Mouse (Mus musculus) frontal cortex, postnatal 10 days (tissue): ENCODE measurements around the gene Gm9733.
"Not testable (repeated sequence)": the region's sequence is repeated elsewhere in the genome, so short reads cannot be mapped to it uniquely, and the experiment has no call there.

Experiments
- DNase-seq, 2 experiments: peaks; one replicate each; pipeline ENCODE4 v3.0.0; 2022; ENCODE audit warnings: low spot score in 2 of 2, mixed read lengths in 1 of 2

The Gm9733 gene

GRCm38 (mm10) chr3:15332063-15332462, at the start of gene Gm9733:
Gene Gm9733 (minus strand): TSS chr3:15332302.
- no peak for DNase-seq

- not testable (repeated sequence) for DNase-seq
Measured at GRCm38 (mm10) chr3:15355690-15356089, 23.6 kb upstream of the Gm9733 start.

GRCm38 (mm10) chr3:15350318-15350717, 18.2 kb upstream of the Gm9733 start:
- DNase-seq, result not testable (repeated sequence)

GRCm38 (mm10) chr3:15345606-15346005, 13.5 kb upstream of the Gm9733 start:
- not testable (repeated sequence) for DNase-seq

- DNase-seq, result no peak
Measured at GRCm38 (mm10) chr3:15340287-15340686, 8.2 kb upstream of the Gm9733 start.

- no peak for DNase-seq
Measured at GRCm38 (mm10) chr3:15334182-15334581, 2.1 kb upstream of the Gm9733 start.

- DNase-seq, result no peak
Measured at GRCm38 (mm10) chr3:15331545-15331944, 557 bp downstream of the Gm9733 start.

GRCm38 (mm10) chr3:15329549-15329948, 2.6 kb downstream of the Gm9733 start:
- DNase-seq, result no peak

- DNase-seq, result no peak
Measured at GRCm38 (mm10) chr3:15284424-15285328, 47.4 kb downstream of the Gm9733 start.

- DNase-seq, result no peak
Measured at GRCm38 (mm10) chr3:15275899-15276526, 56.1 kb downstream of the Gm9733 start.

GRCm38 (mm10) chr3:15264450-15264849, 67.7 kb downstream of the Gm9733 start:
- no peak for DNase-seq

- no peak for DNase-seq
Measured at GRCm38 (mm10) chr3:15255726-15256125, 76.4 kb downstream of the Gm9733 start.
